Mouse (Mus musculus) heart, adult 2 months (tissue): ENCODE measurements around the gene Dnajc3.

ENCODE experiments used
- CTCF ChIP-seq: fragments of 200-600 bp; IDR thresholded peaks from 2 replicates; pipeline ENCODE4 v1.8.1; 2022; ENCODE audit warnings: antibody characterized with exemption, mild to moderate bottlenecking, moderate library complexity
- EP300 ChIP-seq: fragments of 200-500 bp; IDR thresholded peaks from 2 replicates; pipeline ENCODE4 v1.6.1; 2011; ENCODE audit warnings: low read depth, low read length, control low read depth; ENCODE audit not compliant: insufficient read depth
- POLR2A ChIP-seq: fragments of 200-500 bp; IDR thresholded peaks from 2 replicates; pipeline ENCODE4 v1.6.1; 2011; ENCODE audit warnings: mild to moderate bottlenecking, low read depth, low read length, control low read depth; ENCODE audit not compliant: insufficient read depth

DNA sequence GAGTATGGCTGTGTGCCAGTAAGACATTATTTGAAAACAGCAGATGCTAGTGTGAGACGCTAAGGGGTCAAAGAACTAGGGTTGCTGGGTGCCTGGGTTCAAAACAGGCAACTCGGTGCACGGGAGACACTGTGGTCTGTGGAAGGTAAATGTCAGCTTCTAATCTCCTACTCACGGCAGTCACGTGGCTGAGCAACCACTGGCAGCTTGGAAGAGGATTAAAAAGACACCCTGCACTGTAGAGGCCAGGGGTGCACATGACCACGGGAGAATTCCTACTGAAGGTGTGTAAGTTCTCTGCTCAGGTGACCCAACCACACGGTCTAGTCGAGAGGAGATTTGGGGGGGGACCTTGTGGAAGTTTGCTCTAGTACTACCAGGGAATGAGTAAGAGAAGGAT lies 30.2 kb upstream of the Dnajc3 start:
- TF ChIP-seq CTCF (no peak), EP300 (no peak), POLR2A (no peak)
